ENCODE assay signal across 22 mouse cellular contexts in genomic region chr5:69464435-69464834, GRCm38 (mm10).
DNase-seq lines count a peak whose midpoint lies in the region; ATAC-seq and TF ChIP-seq lines count a peak whose summit lies in the region.
"Had no signal": no experiment of that assay in that cellular context is flagged by ENCODE, and none has a peak within 500 bp of the region (broad histone marks: within the 10 kb centered on the region; RNA-seq: fewer than 3 reads in every experiment).

No protein-coding gene starts in this region.

- H3K4me2 ChIP-seq in forebrain, embryonic 14.5 days (ENCODE audit: low read length): no peak overlapping the region
- H3K4me2 ChIP-seq in forebrain, embryonic 11.5 days (ENCODE audit: low read depth, low read length, severe bottlenecking): no peak overlapping the region
- H3K4me2 ChIP-seq in limb, embryonic 14.5 days (replicated peaks; ENCODE audit: low read depth, low read length, severe bottlenecking): no peak overlapping the region
- H3K4me2 ChIP-seq: hindbrain, embryonic 12.5 days; limb, embryonic 15.5 days; neural tube, embryonic 15.5 days had no signal

- no peaks in the 10 kb centered on the region for H3K9me3 ChIP-seq in forebrain, embryonic 14.5 days (replicated peaks; ENCODE audit: control insufficient read depth, low read length)
- H3K9me3 ChIP-seq in forebrain, embryonic 11.5 days (ENCODE audit: control insufficient read depth, low read length): no peaks in the 10 kb centered on the region
- H3K9me3 ChIP-seq in limb, embryonic 14.5 days (ENCODE audit: control insufficient read depth, low read length): no peaks in the 10 kb centered on the region
- no peaks in the 10 kb centered on the region for H3K9me3 ChIP-seq in limb, embryonic 10.5 days (replicated peaks)
- H3K9me3 ChIP-seq: hindbrain, embryonic 12.5 days; limb, embryonic 15.5 days; neural tube, embryonic 15.5 days had no signal

- peak; percentile 7 for DNase-seq in forebrain, embryonic 14.5 days (ENCODE audit: low spot score)
- no peak for DNase-seq in forebrain, embryonic 11.5 days (ENCODE audit: low spot score)
- DNase-seq in limb, embryonic 14.5 days (ENCODE audit: low spot score): peak; percentile 5
- no peak for DNase-seq in limb, embryonic 10.5 days (ENCODE audit: low spot score)
- DNase-seq in ES-CJ7 (ENCODE audit: low read depth, low spot score): peak; percentile 45
- peak; percentile 19 for DNase-seq in retina, postnatal 1 day
- DNase-seq in right cerebral cortex, postnatal 25 days: no peak
- DNase-seq: adrenal gland, postnatal 36 days; cerebellum, adult 9-10 months; gastrocnemius, postnatal 10 days; liver, postnatal 0 days; midbrain, embryonic 14.5 days; thymus, adult 2 months had no signal

- H3K27me3 ChIP-seq in forebrain, embryonic 14.5 days (replicated peaks; ENCODE audit: control insufficient read depth, insufficient read depth, low read length): no peaks in the 10 kb centered on the region
- H3K27me3 ChIP-seq in forebrain, embryonic 11.5 days (ENCODE audit: control insufficient read depth, insufficient read depth, low read length): no peaks in the 10 kb centered on the region
- H3K27me3 ChIP-seq in limb, embryonic 14.5 days (ENCODE audit: control insufficient read depth, insufficient read depth, low read length): no peaks in the 10 kb centered on the region
- H3K27me3 ChIP-seq in limb, embryonic 10.5 days (ENCODE audit: low read depth, poor library complexity, severe bottlenecking): no peaks in the 10 kb centered on the region
- H3K27me3 ChIP-seq: hindbrain, embryonic 12.5 days; limb, embryonic 15.5 days; neural tube, embryonic 15.5 days had no signal

- no peak overlapping the region for H3K4me3 ChIP-seq in forebrain, embryonic 14.5 days (ENCODE audit: low read depth, low read length)
- no peak overlapping the region for H3K4me3 ChIP-seq in forebrain, embryonic 11.5 days (ENCODE audit: low read depth, low read length)
- no peak overlapping the region for H3K4me3 ChIP-seq in limb, embryonic 14.5 days (replicated peaks; ENCODE audit: low read length)
- no peak overlapping the region for H3K4me3 ChIP-seq in limb, embryonic 10.5 days
- H3K4me3 ChIP-seq: erythroblast, embryonic 14.5 days; hindbrain, embryonic 12.5 days; limb, embryonic 15.5 days; myocyte; neural tube, embryonic 15.5 days had no signal

- H3K36me3 ChIP-seq in forebrain, embryonic 14.5 days (ENCODE audit: control insufficient read depth, insufficient read depth, low read length): no peaks in the 10 kb centered on the region
- no peaks in the 10 kb centered on the region for H3K36me3 ChIP-seq in forebrain, embryonic 11.5 days (ENCODE audit: control insufficient read depth, insufficient read depth, low read length)
- H3K36me3 ChIP-seq in limb, embryonic 14.5 days (ENCODE audit: control insufficient read depth, insufficient read depth, low read length): no peaks in the 10 kb centered on the region
- H3K36me3 ChIP-seq in limb, embryonic 10.5 days: no peaks in the 10 kb centered on the region
- H3K36me3 ChIP-seq: hindbrain, embryonic 12.5 days; limb, embryonic 15.5 days; neural tube, embryonic 15.5 days had no signal

- no peak for TF ChIP-seq POLR2A in limb, embryonic 14.5 days (IDR thresholded peaks at IDR 0.05; ENCODE audit: borderline replicate concordance, extremely low read depth, insufficient read depth, insufficient read length)

- no peaks in the 10 kb centered on the region for H3K4me1 ChIP-seq in forebrain, embryonic 14.5 days (ENCODE audit: control insufficient read depth, insufficient read depth, low read length)
- H3K4me1 ChIP-seq in forebrain, embryonic 11.5 days (replicated peaks; ENCODE audit: control insufficient read depth, insufficient read depth, low read length): no peaks in the 10 kb centered on the region
- no peaks in the 10 kb centered on the region for H3K4me1 ChIP-seq in limb, embryonic 14.5 days (ENCODE audit: control insufficient read depth, insufficient read depth, low read length)
- no peaks in the 10 kb centered on the region for H3K4me1 ChIP-seq in limb, embryonic 10.5 days
- H3K4me1 ChIP-seq: hindbrain, embryonic 12.5 days; limb, embryonic 15.5 days; neural tube, embryonic 15.5 days had no signal

- 71% methylated on average over 2 of the region's 2 CpGs for WGBS in forebrain, embryonic 14.5 days
- WGBS in forebrain, embryonic 11.5 days: 79% methylated on average over 2 of the region's 2 CpGs
- WGBS in limb, embryonic 14.5 days: 75% methylated on average over 2 of the region's 2 CpGs
- 80% methylated on average over 2 of the region's 2 CpGs for WGBS in limb, embryonic 10.5 days

- no peak overlapping the region for H3K9ac ChIP-seq in forebrain, embryonic 14.5 days (ENCODE audit: low read length)
- no peak overlapping the region for H3K9ac ChIP-seq in forebrain, embryonic 11.5 days (ENCODE audit: low read length)
- H3K9ac ChIP-seq in limb, embryonic 14.5 days (ENCODE audit: low read depth, low read length, severe bottlenecking): no peak overlapping the region
- H3K9ac ChIP-seq: hindbrain, embryonic 12.5 days; limb, embryonic 15.5 days; liver, postnatal 0 days; neural tube, embryonic 15.5 days had no signal

- no peak for ATAC-seq in forebrain, embryonic 14.5 days
- no peak for ATAC-seq in forebrain, embryonic 11.5 days (replicated peaks; ENCODE audit: low FRiP score)
- ATAC-seq in limb, embryonic 14.5 days (ENCODE audit: low FRiP score, low read depth): no peak
- no peak for ATAC-seq in cerebellum, adult (ENCODE audit: insufficient number of reproducible peaks, low FRiP score, low TSS enrichment)
- ATAC-seq: activated CD4-positive, CD25-positive, alpha-beta regulatory T cell, adult 4 months; forebrain, embryonic 16.5 days; liver, postnatal 0 days had no signal

- no peak overlapping the region for H3K27ac ChIP-seq in forebrain, embryonic 14.5 days (ENCODE audit: low read depth, low read length)
- no peak overlapping the region for H3K27ac ChIP-seq in forebrain, embryonic 11.5 days (ENCODE audit: low read depth, low read length)
- H3K27ac ChIP-seq in limb, embryonic 14.5 days (replicated peaks; ENCODE audit: low read depth, low read length): no peak overlapping the region
- H3K27ac ChIP-seq in limb, embryonic 10.5 days: no peak overlapping the region
- H3K27ac ChIP-seq: hindbrain, embryonic 12.5 days; kidney, postnatal 0 days; limb, embryonic 15.5 days; neural tube, embryonic 15.5 days had no signal

Comparison
In these comparisons a context has a peak if more than half of its experiments do, and no peak if none do; other contexts are left out.
1. DNase-seq: peak in forebrain, embryonic 14.5 days (single experiment), limb, embryonic 14.5 days (single experiment), ES-CJ7 (single experiment) and retina, postnatal 1 day (single experiment); none in forebrain, embryonic 11.5 days (single experiment), limb, embryonic 10.5 days (single experiment) and right cerebral cortex, postnatal 25 days (single experiment).